Mouse (Mus musculus): ENCODE measurements around the gene Ucp2.

DNA sequence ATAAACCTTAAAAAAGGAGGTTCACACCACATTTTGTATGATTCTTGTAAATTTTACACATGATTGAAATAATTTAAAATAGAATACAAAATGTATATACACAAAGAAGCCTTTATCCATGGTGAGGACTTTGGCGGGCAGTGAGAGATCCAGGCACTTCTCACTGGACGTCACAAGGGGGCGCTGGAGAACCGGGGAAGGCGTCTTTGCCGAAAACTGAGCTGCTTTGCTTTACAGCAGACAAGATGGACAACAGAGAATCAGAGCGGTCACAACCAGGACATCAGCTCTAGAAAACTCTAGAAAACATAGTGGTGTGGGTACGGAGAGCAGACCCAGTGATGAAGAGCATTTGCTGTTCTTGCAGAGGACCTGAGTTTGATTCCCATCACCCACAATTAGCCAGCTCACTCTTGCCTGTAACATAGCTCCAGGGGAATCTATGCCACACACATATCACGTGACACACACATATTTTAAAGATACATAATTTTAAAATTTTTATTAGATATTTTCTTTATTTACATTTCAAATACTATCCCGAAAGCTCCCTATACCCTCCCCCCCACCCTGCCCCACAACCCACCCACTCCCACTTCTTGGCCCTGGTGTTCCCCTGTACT lies 27.6 kb downstream of the Ucp2 start:
- TF ChIP-seq CTCF (IDR thresholded peaks at IDR 0.05; ENCODE audit: low read depth) = peak; percentile 97
- TF ChIP-seq EP300 (IDR thresholded peaks at IDR 0.05; ENCODE audit: low read depth) = no peak

Data from liver, embryonic 14.5 days (tissue).